Mouse (Mus musculus): Measurements from ENCODE around the gene Uncx.

DNA sequence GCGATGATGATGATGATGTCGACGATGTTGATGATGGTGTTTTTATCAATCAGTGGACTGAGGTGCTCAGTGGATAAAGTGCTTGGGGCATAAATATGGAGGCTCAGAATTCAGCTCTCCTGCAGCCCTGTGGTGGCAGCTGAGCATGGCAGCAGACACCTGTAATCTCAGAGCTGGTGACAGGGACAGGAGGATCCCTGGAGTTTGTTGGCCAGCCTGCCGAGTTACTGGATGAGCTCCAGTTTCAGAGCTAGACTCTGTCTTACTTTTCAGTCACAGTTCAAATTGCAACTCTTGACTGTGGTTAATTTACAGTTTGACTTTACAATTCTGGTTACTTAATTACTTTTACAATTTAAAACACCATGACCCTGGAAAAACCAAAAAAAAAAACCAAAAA, 31.1 kb upstream of the Uncx start:
- TF ChIP-seq CTCF (IDR thresholded peaks at IDR 0.05; ENCODE audit: low read depth) (no peak), EP300 (IDR thresholded peaks at IDR 0.05; ENCODE audit: low read depth) (no peak)
